Mouse (Mus musculus): ENCODE data around the gene Zdhhc18. TPM values are rescaled to one million over a fixed set of nuclear protein-coding genes. Genes with fewer than 3 reads are reported as not detected.

Gene Zdhhc18
- polyA plus RNA-seq (2012; rRNA removed), result 18.2 and 28.3 TPM in 2 replicates

GRCm38 (mm10) chr4:133649989-133650699, at the start of gene Zdhhc18:
TSS of gene Zdhhc18 (minus strand) at chr4:133650154.

GRCm38 (mm10) chr4:133671881-133672844, 22.2 kb upstream of the Zdhhc18 start, which contains the start of gene Pigv:
TSS of gene Pigv (minus strand) at chr4:133672647.

GRCm38 (mm10) chr4:133601721-133602218, 48.2 kb downstream of the Zdhhc18 start, which contains the start of gene Sfn:
TSS of gene Sfn (minus strand) at chr4:133602168.

GRCm38 (mm10) chr4:133584059-133584951, 65.6 kb downstream of the Zdhhc18 start, which contains the start of gene Gpn2:
TSS of gene Gpn2 (plus strand) at chr4:133584362.

GRCm38 (mm10) chr4:133574070-133574842, 75.7 kb downstream of the Zdhhc18 start, which contains the start of gene Gpatch3:
TSS of gene Gpatch3 (plus strand) at chr4:133574745.

Other genes starting within 250 kb of the Zdhhc18 start
- 0.19 and 0.42 TPM in 2 replicates for gene Tent5b, start 170.0 kb downstream of the Zdhhc18 start, polyA plus RNA-seq (2012; rRNA removed)
- 1.3 and 1.6 TPM in 2 replicates for gene Trnp1, start 151.6 kb downstream of the Zdhhc18 start, polyA plus RNA-seq (2012; rRNA removed)
- gene Kdf1, start 131.2 kb downstream of the Zdhhc18 start, polyA plus RNA-seq (2012; rRNA removed), result 0.53 and 0.96 TPM in 2 replicates
- gene Nudc, start 104.2 kb downstream of the Zdhhc18 start, polyA plus RNA-seq (2012; rRNA removed), result 277 and 611 TPM in 2 replicates
- gene Nr0b2, start 96.8 kb downstream of the Zdhhc18 start, polyA plus RNA-seq (2012; rRNA removed), result 0.14 TPM in 2 replicates
- gene Gpatch3, start 75.4 kb downstream of the Zdhhc18 start, polyA plus RNA-seq (2012; rRNA removed), result 9.0 and 20.6 TPM in 2 replicates
- 35.2 and 59.0 TPM in 2 replicates for gene Gpn2, start 65.8 kb downstream of the Zdhhc18 start, polyA plus RNA-seq (2012; rRNA removed)
- gene Sfn, start 48.0 kb downstream of the Zdhhc18 start, polyA plus RNA-seq (2012; rRNA removed), result 8.4 and 8.6 TPM in 2 replicates
- 10.9 and 18.7 TPM in 2 replicates for gene Pigv, start 22.5 kb upstream of the Zdhhc18 start, polyA plus RNA-seq (2012; rRNA removed)
- 62.6 and 94.6 TPM in 2 replicates for gene Arid1a, start 106.6 kb upstream of the Zdhhc18 start, polyA plus RNA-seq (2012; rRNA removed)
- 15.4 and 21.9 TPM in 2 replicates for gene Rps6ka1, start 237.6 kb upstream of the Zdhhc18 start, polyA plus RNA-seq (2012; rRNA removed)

Data from central nervous system, embryonic 11.5 days (tissue).